Mouse (Mus musculus) testis, adult 2 months (tissue): ENCODE data around the gene Nalcn. TPM values are rescaled to one million over a fixed set of nuclear protein-coding genes. Genes with fewer than 3 reads are reported as not detected.

Experiments used
- H3K27ac ChIP-seq: fragments of 200-500 bp; 2 replicates; pipeline ENCODE4 v1.5.1; 2012; ENCODE audit warnings: low read depth, low read length; ENCODE audit not compliant: control insufficient read depth, insufficient read depth
- H3K27me3 ChIP-seq: fragments of 200-500 bp; 2 replicates; pipeline ENCODE4 v1.6.1; 2012; ENCODE audit warnings: mild to moderate bottlenecking, low read length, moderate library complexity; ENCODE audit not compliant: control insufficient read depth, insufficient read depth
- H3K36me3 ChIP-seq: fragments of 200-500 bp; 2 replicates; pipeline ENCODE4 v1.6.1; 2012; ENCODE audit warnings: mild to moderate bottlenecking, low read length; ENCODE audit not compliant: control insufficient read depth, insufficient read depth
- H3K4me1 ChIP-seq: fragments of 200-500 bp; 2 replicates; pipeline ENCODE4 v1.6.1; 2012; ENCODE audit warnings: low read length; ENCODE audit not compliant: control insufficient read depth, insufficient read depth
- H3K4me3 ChIP-seq: fragments of 200-500 bp; 2 replicates; pipeline ENCODE4 v1.5.1; 2012; ENCODE audit warnings: low read depth, mild to moderate bottlenecking, low read length, moderate library complexity, mixed read lengths; ENCODE audit not compliant: control insufficient read depth
- CTCF ChIP-seq: fragments of 200-500 bp; IDR thresholded peaks from 2 replicates; pipeline ENCODE4 v1.5.1; 2012; ENCODE audit warnings: low read depth, mild to moderate bottlenecking, inconsistent platforms, low read length, moderate library complexity; ENCODE audit not compliant: control insufficient read depth, insufficient read depth, insufficient replicate concordance
- POLR2A ChIP-seq: fragments of 200-500 bp; IDR thresholded peaks from 2 replicates; pipeline ENCODE4 v1.6.1; 2012; ENCODE audit warnings: low read depth, mild to moderate bottlenecking, inconsistent platforms, low read length, moderate library complexity; ENCODE audit not compliant: control insufficient read depth
- polyA plus RNA-seq: library from polyadenylated mRNA; depleted of rRNA; stranded (reverse); fragments of >200 nt; gene quantifications from 2 replicates; pipeline ENCODE4 v1.2.3, GENCODE M21; 2012

The Nalcn gene
- polyA plus RNA-seq, 1 experiment: 0.96 TPM

DNA sequence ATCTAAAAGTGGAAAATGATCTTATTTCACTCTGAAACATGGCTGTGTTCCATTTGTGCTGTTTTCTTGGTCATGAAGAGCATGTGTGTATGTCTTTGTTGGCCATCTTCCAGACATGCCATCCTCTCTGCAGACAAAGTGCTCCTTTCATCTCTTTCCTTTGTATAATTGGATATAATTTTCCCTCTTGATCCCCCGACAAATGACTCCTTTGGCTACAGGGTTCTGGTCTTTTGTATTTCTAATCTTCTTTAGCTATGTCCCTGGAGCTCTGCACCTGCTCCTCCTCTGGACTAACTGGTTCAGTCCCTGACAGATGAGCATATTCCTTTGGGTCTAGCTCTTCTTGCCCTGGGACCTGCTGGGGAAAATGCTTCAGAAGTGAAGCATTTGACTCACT is 4.0 kb downstream of the Nalcn start:
- H3K4me3 ChIP-seq: no peak overlapping the region
- H3K4me1 ChIP-seq: peaks cover 8% of the 10 kb centered on the region
- H3K27ac ChIP-seq: no peak overlapping the region
- H3K36me3 ChIP-seq: no peaks in the 10 kb centered on the region
- no peaks in the 10 kb centered on the region for H3K27me3 ChIP-seq
- no peak for TF ChIP-seq POLR2A
- no peak for TF ChIP-seq CTCF

DNA sequence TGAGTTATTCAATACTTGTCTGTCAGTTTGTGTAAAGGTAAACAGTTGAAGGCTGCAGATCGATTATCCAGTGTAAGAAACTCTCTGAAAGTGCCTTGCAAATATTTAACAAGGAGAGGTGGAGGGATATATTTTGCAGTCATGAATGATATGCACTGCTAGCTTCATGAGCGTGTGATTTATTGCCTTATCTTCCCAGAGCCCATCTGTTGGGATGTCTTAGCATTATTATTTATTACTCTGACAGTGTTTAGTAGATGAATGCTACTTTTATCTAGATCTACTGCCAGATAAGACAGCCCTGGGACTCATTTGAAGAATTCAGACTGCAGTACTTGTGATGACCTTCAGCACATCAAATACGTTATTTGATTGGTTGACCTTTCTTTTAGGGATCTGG is 31.7 kb downstream of the Nalcn start:
- H3K4me1 ChIP-seq: no peaks in the 10 kb centered on the region
- no peak overlapping the region for H3K4me3 ChIP-seq
- no peak overlapping the region for H3K27ac ChIP-seq
- H3K27me3 ChIP-seq: no peaks in the 10 kb centered on the region
- no peak for TF ChIP-seq POLR2A
- no peaks in the 10 kb centered on the region for H3K36me3 ChIP-seq

DNA sequence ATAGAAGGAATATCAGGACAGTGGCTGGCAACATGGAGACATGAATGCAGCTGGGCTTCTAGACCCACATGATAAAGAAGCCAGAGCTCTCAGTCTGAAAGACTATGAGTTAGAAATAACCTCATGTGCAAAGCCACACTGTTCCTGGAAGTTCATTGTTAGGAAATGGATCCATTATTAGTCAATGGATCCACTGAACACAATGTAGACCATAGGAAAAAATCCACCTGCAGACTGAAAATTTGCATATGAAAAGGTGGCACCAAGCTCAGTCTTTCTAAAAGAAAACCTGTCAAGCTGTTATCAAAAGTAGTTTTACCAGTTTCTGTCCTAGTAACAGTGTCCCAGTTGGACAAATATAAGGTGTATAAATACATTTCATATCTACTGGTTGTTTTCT is 39.5 kb downstream of the Nalcn start:
- H3K27ac ChIP-seq: no peak overlapping the region
- H3K4me3 ChIP-seq: no peak overlapping the region
- no peaks in the 10 kb centered on the region for H3K36me3 ChIP-seq
- no peak for TF ChIP-seq POLR2A
- no peak for TF ChIP-seq CTCF
- H3K27me3 ChIP-seq: no peaks in the 10 kb centered on the region
- no peaks in the 10 kb centered on the region for H3K4me1 ChIP-seq

DNA sequence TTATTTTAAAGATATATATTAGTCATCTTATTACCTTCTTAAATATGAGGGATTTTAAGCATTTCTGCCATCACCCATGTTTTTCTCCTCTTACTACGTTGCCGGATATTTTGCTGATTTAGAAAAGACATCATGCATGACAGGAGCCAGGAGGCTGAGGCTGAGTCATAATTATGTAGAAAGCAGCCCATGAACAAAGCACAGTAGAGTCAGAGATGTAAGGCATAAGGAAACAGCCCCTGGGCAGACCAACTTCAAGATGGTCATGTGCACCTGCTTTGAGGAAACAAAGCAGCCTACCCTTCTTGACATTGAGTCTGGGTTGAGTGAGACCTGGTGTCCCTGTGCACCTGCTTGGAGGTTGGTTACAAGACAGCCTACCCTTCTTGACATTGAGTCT is 44.5 kb downstream of the Nalcn start:
- H3K4me1 ChIP-seq: no peaks in the 10 kb centered on the region
- H3K36me3 ChIP-seq: no peaks in the 10 kb centered on the region
- H3K27ac ChIP-seq: no peak overlapping the region
- no peaks in the 10 kb centered on the region for H3K27me3 ChIP-seq
- no peak for TF ChIP-seq CTCF
- no peak for TF ChIP-seq POLR2A
- H3K4me3 ChIP-seq: no peak overlapping the region

DNA sequence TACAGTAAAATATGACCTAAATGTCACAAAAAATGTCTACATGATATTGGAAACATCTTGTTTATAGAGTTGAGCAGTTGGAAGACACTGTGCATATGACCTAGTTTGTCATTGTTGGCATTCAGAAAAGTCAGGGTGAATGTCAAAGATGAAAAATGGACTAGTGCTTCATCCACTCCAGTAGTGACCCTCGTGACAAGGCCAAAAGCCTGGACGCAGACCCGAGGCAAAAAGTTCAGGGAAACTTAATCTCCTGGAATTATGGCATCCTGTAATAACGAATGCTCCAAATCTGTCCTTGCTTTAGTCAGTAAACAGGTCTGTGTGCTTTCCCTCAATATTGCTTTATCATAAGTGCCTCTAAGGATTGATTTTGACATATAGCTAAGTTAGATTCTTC is 51.6 kb downstream of the Nalcn start:
- Histone ChIP-seq H3K27me3 (no peaks in the 10 kb centered on the region), H3K27ac (no peak overlapping the region), H3K4me1 (no peaks in the 10 kb centered on the region), H3K4me3 (no peak overlapping the region), H3K36me3 (no peaks in the 10 kb centered on the region)
- TF ChIP-seq POLR2A (no peak), CTCF (no peak)

DNA sequence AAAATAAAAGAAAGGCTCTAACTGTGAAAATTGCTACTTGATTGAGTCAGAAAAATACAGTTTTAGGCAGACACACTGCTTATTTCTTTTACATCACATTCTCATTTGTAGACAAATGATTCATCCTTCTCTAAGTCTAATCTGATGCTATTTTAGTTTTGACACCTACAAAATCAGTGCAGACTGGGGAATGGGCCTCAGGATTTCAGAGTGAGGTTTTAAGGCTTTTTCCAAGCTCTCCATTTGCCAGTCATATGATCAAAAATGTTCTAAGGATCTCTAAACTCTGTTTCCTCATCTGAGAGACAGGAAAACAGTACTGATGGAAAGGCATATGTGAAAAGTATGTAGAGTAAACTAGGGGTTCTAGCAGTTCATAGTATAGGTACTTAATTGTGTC is 52.0 kb downstream of the Nalcn start:
- Histone ChIP-seq H3K27me3 (no peaks in the 10 kb centered on the region), H3K4me1 (no peaks in the 10 kb centered on the region), H3K4me3 (no peak overlapping the region), H3K36me3 (no peaks in the 10 kb centered on the region), H3K27ac (no peak overlapping the region)
- TF ChIP-seq CTCF (no peak), POLR2A (no peak)

DNA sequence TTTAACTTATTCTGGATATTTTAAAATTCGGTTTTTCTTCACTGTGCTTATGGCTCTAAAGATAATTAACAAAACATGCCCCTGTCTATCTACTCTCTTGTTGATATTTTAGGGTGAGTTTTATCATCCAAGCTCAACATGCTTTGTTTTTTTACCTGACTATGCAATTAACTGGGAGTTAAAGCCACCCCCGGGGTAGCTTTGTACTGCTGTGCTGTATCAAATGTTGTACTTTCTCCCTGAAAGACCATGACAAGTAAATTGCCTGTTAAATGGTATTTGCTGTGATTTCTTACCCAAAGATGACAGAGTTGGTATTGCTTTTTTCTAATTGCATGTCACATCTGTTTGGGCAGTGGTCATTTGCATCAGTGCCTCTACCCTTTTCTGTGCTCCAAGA is 60.3 kb downstream of the Nalcn start:
- Histone ChIP-seq H3K27me3 (no peaks in the 10 kb centered on the region), H3K4me3 (no peak overlapping the region), H3K4me1 (no peaks in the 10 kb centered on the region), H3K27ac (no peak overlapping the region), H3K36me3 (no peaks in the 10 kb centered on the region)
- TF ChIP-seq CTCF (no peak), POLR2A (no peak)

DNA sequence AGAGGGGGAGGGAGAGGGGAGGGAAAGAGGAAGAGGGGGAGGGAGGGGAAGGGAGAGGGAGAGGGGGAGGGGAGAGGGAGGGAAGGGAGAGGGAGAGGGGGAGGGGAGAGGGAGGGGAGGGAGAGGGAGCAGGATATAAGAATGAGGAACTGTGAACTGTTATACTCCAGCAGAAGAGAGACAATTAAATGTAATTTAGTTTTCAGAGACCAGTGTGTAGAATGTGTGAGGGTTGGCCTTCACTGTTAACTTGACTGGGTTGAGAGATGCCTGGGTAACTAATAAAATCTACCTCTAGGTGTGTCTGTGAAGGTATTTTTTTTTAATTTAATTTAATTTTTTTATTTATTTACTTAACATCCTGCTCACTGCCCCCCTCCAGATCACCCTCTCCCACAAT is 71.4 kb downstream of the Nalcn start:
- Histone ChIP-seq H3K36me3 (no peaks in the 10 kb centered on the region), H3K27ac (no peak overlapping the region), H3K4me3 (no peak overlapping the region), H3K4me1 (no peaks in the 10 kb centered on the region), H3K27me3 (no peaks in the 10 kb centered on the region)
- TF ChIP-seq POLR2A (no peak), CTCF (no peak)

DNA sequence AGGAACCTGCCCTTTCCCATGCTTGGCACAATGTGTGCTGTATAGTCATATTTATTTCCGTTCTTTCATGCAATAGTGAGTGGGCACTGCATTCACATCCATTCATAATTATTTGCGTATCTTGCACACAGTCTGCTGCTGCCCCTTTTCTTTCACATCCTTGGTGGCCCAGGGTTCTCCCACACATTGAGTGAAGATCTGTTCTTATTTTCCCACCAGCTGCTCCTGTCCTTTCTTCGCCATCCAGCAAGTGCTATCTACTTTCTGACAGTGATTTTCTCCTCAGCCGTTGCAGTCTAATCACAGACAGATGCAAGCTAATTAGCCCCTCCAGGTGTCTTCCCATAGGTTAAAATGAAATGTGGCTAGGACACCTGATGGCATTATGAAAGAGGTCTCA is 72.0 kb downstream of the Nalcn start:
- TF ChIP-seq CTCF: no peak
- no peak for TF ChIP-seq POLR2A
- Histone ChIP-seq H3K4me1 (no peaks in the 10 kb centered on the region), H3K4me3 (no peak overlapping the region), H3K36me3 (no peaks in the 10 kb centered on the region), H3K27me3 (no peaks in the 10 kb centered on the region), H3K27ac (no peak overlapping the region)
